Mouse (Mus musculus) intestine, embryonic 16.5 days (tissue): ENCODE measurements around the gene Bcl2l1. TPM values are rescaled to one million over a fixed set of nuclear protein-coding genes. Genes with fewer than 3 reads are reported as not detected.
A peak's percentile ranks its signal among the peaks of the same experiment; 100 is the strongest.

ENCODE experiments used
- ATAC-seq: fragments of 200-750 bp; cut with Nextera tagmentation; 2 replicates; pipeline ENCODE4 v1.8.0; 2017; ENCODE audit warnings: moderate TSS enrichment, moderate library complexity
- H3K27ac ChIP-seq: fragments of 300-500 bp; sonication (generic); 2 replicates; pipeline ENCODE4 v1.5.1; 2014; ENCODE audit warnings: mild to moderate bottlenecking, low read length
- H3K27me3 ChIP-seq: fragments of 300-500 bp; sonication (generic); replicated peaks from 2 replicates; pipeline ENCODE4 v1.6.1; 2014; ENCODE audit warnings: low read length, control low read depth, mixed read lengths; ENCODE audit not compliant: control insufficient read depth, insufficient read depth
- H3K36me3 ChIP-seq: fragments of 300-500 bp; sonication (generic); 2 replicates; pipeline ENCODE4 v1.6.1; 2014; ENCODE audit warnings: low read length, control low read depth; ENCODE audit not compliant: control insufficient read depth, insufficient read depth
- H3K4me1 ChIP-seq: fragments of 300-500 bp; sonication (generic); 2 replicates; pipeline ENCODE4 v1.6.1; 2014; ENCODE audit warnings: low read length, control low read depth, mixed read lengths; ENCODE audit not compliant: control insufficient read depth, insufficient read depth
- H3K4me2 ChIP-seq: fragments of 300-500 bp; sonication (generic); 2 replicates; pipeline ENCODE4 v1.6.1; 2014; ENCODE audit warnings: low read depth, low read length, control low read depth
- H3K4me3 ChIP-seq: fragments of 300-500 bp; sonication (generic); 2 replicates; pipeline ENCODE4 v1.5.1; 2014; ENCODE audit warnings: mild to moderate bottlenecking, low read length
- H3K9ac ChIP-seq: fragments of 300-500 bp; sonication (generic); 2 replicates; pipeline ENCODE4 v1.6.1; 2014; ENCODE audit warnings: low read depth, low read length
- H3K9me3 ChIP-seq: fragments of 300-500 bp; sonication (generic); 2 replicates; pipeline ENCODE4 v1.6.1; 2016; ENCODE audit warnings: low read length, control low read depth; ENCODE audit not compliant: control insufficient read depth
- WGBS: fragments of 180-500 bp; shearing (Covaris S2); extraction: QIAGEN DNeasy Blood & Tissue Kit; methylation state at CpG from one replicate; pipeline ENCODE4 v1.1.7; 2014; 5-methylcytosine and 5-hydroxymethylcytosine counted together
- polyA plus RNA-seq: library from polyadenylated mRNA; unstranded; fragments of >200 nt; fragmentation: Nextera tagmentation; extraction: Ambion mirVana; gene quantifications from 2 replicates; pipeline ENCODE4 v1.2.1, GENCODE M21; 2015

Gene Bcl2l1
- polyA plus RNA-seq, 1 experiment from 2014 or later = 65.8 TPM

GRCm38 (mm10) chr2:152757478-152757877, 74.0 kb downstream of the Bcl2l1 start:
- Histone ChIP-seq H3K4me2 (no peak overlapping the region), H3K4me3 (no peak overlapping the region), H3K36me3 (no peaks in the 10 kb centered on the region), H3K9me3 (no peaks in the 10 kb centered on the region), H3K27me3 (no peaks in the 10 kb centered on the region), H3K4me1 (peaks cover 10% of the 10 kb centered on the region; the same call in 1 of the 2 replicates), H3K9ac (no peak overlapping the region), H3K27ac (no peak overlapping the region)
- 68% methylated on average over 2 of the region's 2 CpGs for WGBS
- ATAC-seq = no peak

GRCm38 (mm10) chr2:152756474-152757393, 74.8 kb downstream of the Bcl2l1 start:
- no peaks in the 10 kb centered on the region for H3K9me3 ChIP-seq
- no peaks in the 10 kb centered on the region for H3K36me3 ChIP-seq
- H3K4me3 ChIP-seq = no peak overlapping the region
- no peak overlapping the region for H3K27ac ChIP-seq
- no peak overlapping the region for H3K4me2 ChIP-seq
- no peak overlapping the region for H3K9ac ChIP-seq
- peaks cover 10% of the 10 kb centered on the region; the same call in 1 of the 2 replicates for H3K4me1 ChIP-seq
- H3K27me3 ChIP-seq = no peaks in the 10 kb centered on the region
- WGBS = 76% methylated on average over 17 of the region's 17 CpGs
- no peak for ATAC-seq

GRCm38 (mm10) chr2:152753944-152754711, 77.4 kb downstream of the Bcl2l1 start, which contains the start of gene Cox4i2:
TSS of gene Cox4i2 (plus strand) at chr2:152754173.
- H3K4me2 ChIP-seq = peak within 1 kb of the TSS; percentile 51
- 8% methylated on average over 30 of the region's 30 CpGs for WGBS
- H3K36me3 ChIP-seq = no peaks in the 10 kb centered on the region
- H3K4me1 ChIP-seq = peaks cover 10% of the 10 kb centered on the region; the same call in 1 of the 2 replicates
- peak; percentile 64 for ATAC-seq
- no peaks in the 10 kb centered on the region for H3K27me3 ChIP-seq
- peak within 1 kb of the TSS; percentile 31 for H3K4me3 ChIP-seq
- H3K9ac ChIP-seq = peak within 1 kb of the TSS; percentile 58
- no peaks in the 10 kb centered on the region for H3K9me3 ChIP-seq
- no peak within 1 kb of the TSS for H3K27ac ChIP-seq

GRCm38 (mm10) chr2:152742435-152742834, 89.1 kb downstream of the Bcl2l1 start:
- no peaks in the 10 kb centered on the region for H3K36me3 ChIP-seq

GRCm38 (mm10) chr2:152741153-152742041, 90.1 kb downstream of the Bcl2l1 start:
- H3K4me3 ChIP-seq = no peak overlapping the region
- peak overlapping the region; percentile 34 for H3K4me2 ChIP-seq
- H3K4me1 ChIP-seq = peaks cover 47% of the 10 kb centered on the region
- no peaks in the 10 kb centered on the region for H3K27me3 ChIP-seq
- H3K27ac ChIP-seq = peak overlapping the region; percentile 89
- H3K9me3 ChIP-seq = no peaks in the 10 kb centered on the region
- peak overlapping the region; percentile 46; the same call in 1 of the 2 replicates for H3K9ac ChIP-seq
- 24% methylated on average over 14 of the region's 14 CpGs for WGBS
- H3K36me3 ChIP-seq = no peaks in the 10 kb centered on the region
- peak; percentile 74 for ATAC-seq

More at GRCm38 (mm10) chr2:152742435-152742834, 89.1 kb downstream of the Bcl2l1 start:
- peak overlapping the region; percentile 34 for H3K4me2 ChIP-seq
- H3K9ac ChIP-seq = peak overlapping the region; percentile 46
- H3K27ac ChIP-seq = peak overlapping the region; percentile 89
- H3K27me3 ChIP-seq = no peaks in the 10 kb centered on the region
- H3K9me3 ChIP-seq = no peaks in the 10 kb centered on the region
- H3K4me1 ChIP-seq = peaks cover 44% of the 10 kb centered on the region
- no peak overlapping the region for H3K4me3 ChIP-seq
- ATAC-seq = no peak
- 24% methylated on average over 10 of the region's 10 CpGs for WGBS

GRCm38 (mm10) chr2:152740490-152740889, 91.0 kb downstream of the Bcl2l1 start:
- Histone ChIP-seq H3K9ac (0 out of 2 replicates have a peak overlapping the region, but pooled peaks have one; percentile 43), H3K9me3 (no peaks in the 10 kb centered on the region), H3K27ac (peak overlapping the region; percentile 96), H3K4me3 (no peak overlapping the region), H3K27me3 (no peaks in the 10 kb centered on the region), H3K36me3 (no peaks in the 10 kb centered on the region), H3K4me1 (peaks cover 51% of the 10 kb centered on the region), H3K4me2 (no peak overlapping the region; the same call in 1 of the 2 replicates)
- WGBS = 58% methylated on average over 5 of the region's 5 CpGs
- ATAC-seq = no peak

GRCm38 (mm10) chr2:152739842-152740260, 91.7 kb downstream of the Bcl2l1 start:
- Histone ChIP-seq H3K4me3 (no peak overlapping the region), H3K4me2 (peak overlapping the region; percentile 87), H3K9me3 (no peaks in the 10 kb centered on the region), H3K27me3 (no peaks in the 10 kb centered on the region), H3K9ac (0 out of 2 replicates have a peak overlapping the region, but pooled peaks have one; percentile 43), H3K36me3 (no peaks in the 10 kb centered on the region), H3K27ac (peak overlapping the region; percentile 96), H3K4me1 (peaks cover 55% of the 10 kb centered on the region)
- WGBS = 9% methylated on average over 3 of the region's 3 CpGs
- peak; percentile 75 for ATAC-seq

GRCm38 (mm10) chr2:152739031-152739841, 92.3 kb downstream of the Bcl2l1 start:
- H3K4me3 ChIP-seq = peak overlapping the region; percentile 71
- H3K27me3 ChIP-seq = no peaks in the 10 kb centered on the region
- no peaks in the 10 kb centered on the region for H3K9me3 ChIP-seq
- peak overlapping the region; percentile 64 for H3K9ac ChIP-seq
- under 1% methylated on average over 35 of the region's 36 CpGs for WGBS
- peak; percentile 74 for ATAC-seq
- H3K27ac ChIP-seq = peak overlapping the region; percentile 96
- peaks cover 61% of the 10 kb centered on the region for H3K4me1 ChIP-seq
- H3K4me2 ChIP-seq = peak overlapping the region; percentile 87
- H3K36me3 ChIP-seq = no peaks in the 10 kb centered on the region
